Mouse (Mus musculus) heart, adult 8-10 months (tissue): Measurements from ENCODE around the gene Kcnk13. TPM values are rescaled to one million over a fixed set of nuclear protein-coding genes. Genes with fewer than 3 reads are reported as not detected.
"Not testable (repeated sequence)": the region's sequence is repeated elsewhere in the genome, so short reads cannot be mapped to it uniquely, and the experiment has no call there.

Source experiments
- DNase-seq: peaks from one replicate; pipeline ENCODE4 v3.0.0; 2022; ENCODE audit warnings: low spot score
- total RNA-seq, 4 experiments: library from RNA; stranded (reverse); gene quantifications; 2 replicates each; pipeline ENCODE4 v1.2.4; 2022

Gene Kcnk13
- total RNA-seq, 4 experiments from 2014 or later = 0.16 to 0.52 (median 0.34) TPM

DNA sequence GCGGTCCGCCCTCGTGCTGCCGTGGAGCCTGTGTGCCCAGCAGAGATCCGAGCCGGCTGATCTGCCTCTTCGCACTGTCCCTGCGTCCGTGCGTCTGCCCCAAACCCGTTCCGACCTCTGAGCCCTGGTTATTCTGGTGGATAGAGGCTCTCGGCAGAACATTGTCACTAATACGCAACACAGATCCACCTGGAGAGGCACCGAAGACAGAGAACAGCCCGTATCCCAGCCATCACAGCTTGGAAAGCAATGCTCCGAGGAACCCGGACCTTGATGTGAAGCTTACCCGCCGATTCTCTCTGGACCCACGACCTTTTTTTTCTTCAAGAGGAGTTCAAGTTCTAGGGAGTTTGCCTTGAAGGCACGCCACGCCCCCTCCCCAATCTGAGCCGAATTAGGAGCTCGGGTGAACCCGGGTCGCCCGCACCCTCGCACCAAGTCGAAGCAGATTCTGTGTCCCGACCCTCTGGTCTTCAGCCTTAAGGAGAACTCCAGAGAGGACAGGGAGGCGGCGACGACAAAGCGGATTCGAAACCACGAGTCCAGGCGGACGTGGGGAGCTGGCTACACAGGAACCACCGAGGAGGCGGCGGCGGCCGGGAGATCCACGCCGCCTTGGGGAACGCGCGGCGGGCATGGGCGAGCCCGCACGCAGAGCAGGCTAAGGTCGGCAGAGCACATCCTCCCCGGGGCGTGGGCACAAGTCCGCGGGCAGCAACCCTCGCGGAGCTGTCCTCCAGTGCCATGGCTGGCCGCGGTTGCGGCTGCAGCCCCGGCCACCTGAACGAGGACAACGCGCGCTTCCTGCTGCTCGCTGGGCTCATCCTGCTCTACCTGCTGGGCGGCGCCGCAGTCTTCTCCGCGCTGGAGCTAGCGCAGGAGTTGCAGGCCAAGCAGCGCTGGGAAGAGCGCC is 1.2 kb downstream of the Kcnk13 start:
- peak; percentile 47 for DNase-seq

DNA sequence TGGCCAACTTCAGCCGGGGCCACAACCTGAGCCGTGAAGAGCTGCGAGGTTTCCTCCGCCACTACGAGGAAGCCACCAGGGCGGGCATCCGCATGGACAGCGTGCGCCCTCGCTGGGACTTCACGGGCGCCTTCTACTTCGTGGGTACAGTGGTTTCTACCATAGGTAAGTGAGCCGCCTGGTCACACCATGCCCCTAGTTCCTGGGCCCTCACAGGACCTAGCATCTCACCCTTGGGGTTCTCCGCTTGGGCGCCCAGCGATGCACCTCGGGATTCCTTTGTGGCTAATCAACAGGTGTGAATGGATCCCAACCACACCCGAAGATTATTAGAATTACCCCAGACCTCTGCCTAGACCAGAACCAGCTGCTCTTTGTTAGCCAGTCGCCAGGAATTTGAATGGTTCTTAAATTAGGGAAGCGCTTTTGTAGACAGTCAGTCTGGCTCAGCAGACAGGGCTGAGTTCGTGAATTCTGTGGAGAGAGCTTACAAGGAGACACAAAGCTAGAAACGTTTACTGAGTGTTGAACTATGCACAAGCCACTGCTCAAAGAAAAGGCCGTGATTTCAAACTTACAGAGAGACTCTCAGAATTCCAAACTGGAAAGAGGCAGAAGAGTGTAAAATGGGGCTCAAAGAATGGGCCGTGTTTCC is 1.9 kb downstream of the Kcnk13 start:
- no peak for DNase-seq

DNA sequence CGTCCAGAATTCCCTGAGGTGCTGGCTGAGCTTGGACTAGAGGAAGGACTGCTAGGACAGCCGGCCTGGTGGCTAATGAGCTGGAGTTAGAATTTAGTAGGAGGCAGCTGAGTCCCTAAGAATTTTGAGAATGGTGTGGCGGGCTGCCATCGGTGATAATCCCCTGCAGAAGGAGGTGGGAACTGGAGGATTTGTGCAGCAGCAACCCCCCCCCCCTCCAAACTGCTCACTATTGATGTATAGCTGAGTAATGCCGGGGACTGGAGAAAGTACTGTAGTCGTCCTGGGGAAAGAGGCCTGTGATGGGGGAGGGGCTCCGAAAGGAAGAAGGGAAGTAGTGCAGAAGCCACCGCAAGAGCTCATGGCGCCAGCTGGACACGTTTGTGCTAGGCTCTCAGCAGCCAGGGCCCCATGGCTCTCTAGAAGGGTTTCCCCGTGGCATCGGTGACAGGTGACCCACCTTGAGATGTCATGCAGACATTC is 2.6 kb downstream of the Kcnk13 start:
- DNase-seq = no peak

DNA sequence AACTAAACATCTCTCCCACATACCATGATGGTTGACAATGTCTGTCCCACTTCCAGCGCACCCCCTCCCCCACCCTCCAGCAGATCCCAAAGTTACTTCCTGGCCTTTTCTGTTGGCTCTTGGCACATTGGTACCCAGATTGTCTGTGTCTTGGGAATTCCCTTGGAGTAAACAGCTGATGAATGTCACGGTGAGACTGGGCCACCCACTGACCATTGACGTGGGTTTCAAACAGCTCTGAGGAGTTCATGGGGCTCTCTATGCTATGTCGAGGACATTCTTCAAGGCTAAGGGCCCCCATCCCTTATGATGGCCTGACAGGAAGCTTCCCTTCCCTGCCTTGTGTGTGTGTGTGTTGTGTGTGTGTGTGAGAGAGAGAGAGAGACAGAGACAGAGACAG is 5.6 kb downstream of the Kcnk13 start:
- DNase-seq = no peak

DNA sequence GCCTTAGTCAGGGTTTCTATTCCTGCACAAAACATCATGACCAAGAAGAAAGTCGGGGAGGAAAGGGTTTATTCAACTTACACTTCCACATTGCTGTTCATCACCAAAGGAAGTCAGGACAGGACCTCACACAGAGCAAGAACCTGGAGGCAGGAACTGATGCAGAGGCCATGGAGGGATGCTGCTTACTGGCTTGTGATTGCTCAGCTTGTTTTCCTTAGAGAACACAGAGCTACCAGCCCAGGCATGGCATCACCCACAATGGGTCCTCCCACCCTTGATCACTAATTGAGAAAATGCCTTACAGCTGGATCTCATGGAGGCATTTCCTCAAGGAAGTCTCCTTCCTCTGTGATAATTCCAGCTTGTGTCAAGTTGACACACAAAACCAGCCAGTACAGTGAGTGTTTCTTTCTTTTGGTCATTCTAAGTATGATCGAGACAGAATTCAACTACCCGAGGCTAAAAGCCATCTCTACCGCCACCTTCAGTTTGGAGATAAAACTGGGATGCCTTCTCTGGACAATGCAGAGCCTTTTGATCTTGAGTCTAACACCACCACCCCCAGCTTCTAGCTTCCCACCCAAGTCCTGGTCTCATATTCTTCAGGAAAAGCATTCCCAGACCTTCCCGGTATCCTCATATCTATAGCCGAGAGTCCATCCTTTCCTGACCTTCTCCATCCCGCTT is 7.1 kb downstream of the Kcnk13 start:
- DNase-seq = not testable (repeated sequence)

DNA sequence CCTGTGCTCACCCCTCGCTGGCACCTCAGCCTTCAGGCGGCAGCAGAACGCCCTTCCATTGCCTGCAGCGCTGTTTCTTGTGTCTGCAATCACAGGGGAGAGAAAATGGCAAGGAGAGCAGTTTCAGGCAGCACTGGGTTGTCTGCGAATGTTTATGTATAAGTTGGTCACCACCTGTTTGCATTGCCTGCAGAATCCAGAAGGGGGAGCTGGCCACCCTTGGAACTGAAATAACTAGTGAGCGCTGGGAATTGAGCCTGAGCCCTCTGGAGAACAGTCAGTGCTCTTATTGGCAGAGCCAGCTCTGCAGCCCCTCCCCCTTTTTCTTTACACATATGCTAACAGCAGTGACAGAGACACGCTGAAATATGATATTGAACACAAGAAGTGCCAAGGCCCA is 8.5 kb downstream of the Kcnk13 start:
- DNase-seq = no peak

DNA sequence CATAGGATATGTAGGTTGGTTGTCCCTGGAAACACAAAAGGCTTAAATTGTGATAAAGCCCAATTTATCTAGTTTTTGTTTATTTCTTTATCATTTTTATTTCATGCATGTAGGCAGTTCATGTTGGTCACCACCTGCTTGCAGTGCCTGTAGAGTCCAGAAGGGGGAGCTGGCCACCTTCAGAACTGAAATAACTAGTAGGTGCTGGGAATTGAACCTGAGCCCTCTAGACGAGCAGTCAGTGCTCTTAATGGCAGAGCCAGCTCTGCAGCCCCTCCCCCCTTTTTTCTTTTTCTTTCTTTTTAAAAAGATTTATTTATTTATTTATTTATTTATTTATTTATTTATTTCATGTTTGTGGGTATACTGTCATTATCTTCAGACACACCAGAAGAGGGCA is 9.4 kb downstream of the Kcnk13 start:
- DNase-seq = no peak

DNA sequence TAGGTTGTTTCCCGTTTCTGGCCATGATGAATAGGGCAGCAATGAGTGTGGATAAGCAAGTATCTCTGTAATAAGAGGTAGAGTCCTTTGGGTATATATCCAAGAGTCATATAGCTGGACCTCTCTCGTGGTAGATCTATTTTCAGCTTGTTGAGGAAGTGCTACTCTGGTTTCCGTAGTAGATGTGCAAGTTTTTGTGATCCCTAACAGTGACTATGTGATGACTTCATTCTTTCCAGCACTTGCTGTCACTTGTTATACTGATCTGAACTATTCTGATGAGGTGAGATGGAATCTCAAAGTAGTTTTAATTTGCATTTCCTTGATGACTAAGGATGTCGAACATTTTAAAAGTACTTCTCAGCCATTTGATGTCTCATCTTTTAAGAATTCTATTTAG is 15.2 kb downstream of the Kcnk13 start:
- no peak for DNase-seq

DNA sequence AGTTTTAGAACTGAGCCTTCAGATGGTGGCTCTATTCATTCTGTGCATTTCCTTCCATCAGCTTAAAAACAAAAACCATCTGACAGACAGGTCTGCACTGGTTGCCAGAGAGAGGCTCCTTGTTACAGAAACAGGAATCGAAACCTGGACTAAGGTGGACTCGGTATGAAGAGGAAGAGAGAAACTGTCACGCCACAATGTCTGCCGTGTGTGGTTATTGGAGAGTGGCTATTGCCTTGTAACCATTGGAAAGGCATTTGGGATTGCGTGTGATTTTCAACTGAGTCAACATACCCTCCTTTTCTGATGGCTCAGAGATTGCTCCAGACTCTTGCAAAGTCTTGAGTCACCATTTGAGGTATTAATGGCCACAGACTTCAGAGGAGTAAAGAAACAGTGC is 22.5 kb downstream of the Kcnk13 start:
- no peak for DNase-seq

DNA sequence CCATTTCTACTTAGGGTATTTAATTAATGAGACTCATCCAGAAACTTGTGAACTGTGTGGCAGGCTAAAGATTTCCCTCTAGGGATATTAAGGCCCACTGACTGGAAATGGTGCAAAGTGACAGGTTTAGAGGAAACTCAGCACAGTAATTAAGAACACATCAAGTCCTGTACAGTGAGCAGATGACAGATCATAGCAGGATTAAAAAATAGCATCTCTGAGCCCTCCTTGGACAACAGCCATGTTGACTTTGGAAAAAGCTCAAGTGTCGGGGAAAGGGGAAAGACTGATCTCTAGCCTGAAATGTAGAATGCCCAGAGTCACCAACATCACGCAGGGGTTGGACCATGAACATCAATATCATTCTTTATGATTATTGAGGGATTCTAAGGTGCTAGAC is 23.8 kb downstream of the Kcnk13 start:
- no peak for DNase-seq

DNA sequence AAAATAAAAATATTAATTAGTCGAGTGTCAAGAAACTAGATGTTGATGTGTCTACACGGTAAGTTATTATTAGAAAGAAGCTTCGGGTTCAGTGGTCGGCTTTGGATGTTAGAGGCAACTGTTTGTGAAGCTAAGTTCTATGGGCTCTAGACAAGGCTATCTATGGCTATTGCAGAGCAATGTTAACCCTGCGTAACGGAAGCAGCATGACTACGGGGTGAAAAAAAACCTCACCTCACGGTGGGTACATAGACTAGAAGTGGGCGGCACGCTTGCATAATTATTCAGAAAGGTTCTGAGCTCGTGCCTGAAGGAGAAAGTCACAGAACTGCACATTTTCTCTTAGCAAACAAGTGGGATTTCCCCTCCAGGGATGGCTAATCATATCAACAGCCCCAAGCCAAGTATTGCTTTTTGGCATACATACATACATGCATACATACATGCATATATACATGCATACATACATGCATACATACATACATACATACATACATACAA is 28.1 kb downstream of the Kcnk13 start:
- no peak for DNase-seq

DNA sequence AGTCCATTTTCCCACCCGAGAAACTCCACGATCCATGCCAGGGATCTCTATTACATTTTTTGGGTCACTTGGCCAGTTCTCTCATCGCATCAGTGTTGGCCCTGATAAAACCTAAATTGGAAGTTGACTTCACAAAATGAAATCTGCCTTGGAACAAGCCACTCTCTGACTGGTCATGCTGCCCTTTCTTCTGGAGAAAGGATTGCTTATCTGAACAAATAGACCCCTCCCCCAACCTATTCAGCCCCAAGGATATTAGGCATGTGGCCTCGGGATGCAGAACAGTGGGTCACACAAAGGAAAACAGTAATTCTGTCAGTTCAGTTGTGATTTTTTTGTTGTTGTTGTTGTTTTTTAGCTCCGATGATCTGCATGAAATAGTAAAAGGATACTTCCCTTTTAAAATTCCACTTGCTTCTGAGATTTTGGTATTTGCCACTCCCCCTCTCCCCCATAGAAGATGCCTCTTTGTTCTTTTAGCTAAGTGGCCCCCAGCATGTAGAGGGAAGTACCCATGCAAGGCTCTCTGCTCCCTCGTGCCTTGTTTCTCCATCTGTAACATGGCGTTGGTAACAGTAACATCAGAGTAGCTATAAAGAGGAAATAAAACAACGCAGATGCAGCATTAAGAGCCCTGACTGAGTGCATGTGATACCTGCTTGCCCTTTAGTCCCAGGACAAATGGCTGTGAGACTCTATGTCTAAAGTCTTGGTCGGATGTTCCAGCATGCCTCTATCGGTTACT is 29.0 kb downstream of the Kcnk13 start:
- DNase-seq = no peak

DNA sequence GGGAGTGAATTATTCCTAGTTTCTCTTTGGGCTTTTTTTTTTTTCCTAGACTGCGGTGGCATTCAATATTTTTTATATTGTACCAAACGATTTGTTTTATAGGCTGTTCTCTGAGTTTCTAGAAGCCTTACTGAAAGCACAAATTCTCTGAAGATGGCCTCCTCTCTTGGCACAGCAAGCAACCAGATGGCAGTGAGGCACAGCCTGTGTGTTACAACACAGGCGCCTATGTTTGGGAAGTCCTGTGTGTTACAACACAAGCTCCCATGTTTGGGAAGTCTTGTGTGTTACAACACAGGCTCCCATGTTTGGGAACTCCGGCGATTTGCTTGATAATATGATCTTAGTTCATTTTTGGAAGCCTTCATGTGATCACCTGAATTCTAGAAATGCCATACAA is 31.7 kb downstream of the Kcnk13 start:
- no peak for DNase-seq

DNA sequence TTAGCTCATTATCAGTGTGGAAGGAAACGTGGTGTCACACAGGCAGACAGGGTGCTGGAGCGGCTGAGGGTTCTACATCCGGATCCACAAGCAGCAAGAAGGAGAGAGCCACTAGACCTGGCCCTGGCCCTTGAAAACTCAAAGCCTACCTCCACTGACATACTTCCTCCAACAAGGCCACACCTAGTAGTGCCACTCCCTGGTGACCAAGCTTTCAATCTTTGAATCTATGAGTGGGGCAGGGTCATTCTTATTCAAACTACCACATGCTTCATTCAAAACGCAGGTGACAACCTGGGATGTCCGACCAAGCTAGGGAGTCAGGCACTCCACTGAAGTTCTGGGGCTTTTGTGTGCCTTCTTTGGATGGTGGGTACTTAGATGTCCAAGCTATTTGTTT is 35.4 kb downstream of the Kcnk13 start:
- no peak for DNase-seq

DNA sequence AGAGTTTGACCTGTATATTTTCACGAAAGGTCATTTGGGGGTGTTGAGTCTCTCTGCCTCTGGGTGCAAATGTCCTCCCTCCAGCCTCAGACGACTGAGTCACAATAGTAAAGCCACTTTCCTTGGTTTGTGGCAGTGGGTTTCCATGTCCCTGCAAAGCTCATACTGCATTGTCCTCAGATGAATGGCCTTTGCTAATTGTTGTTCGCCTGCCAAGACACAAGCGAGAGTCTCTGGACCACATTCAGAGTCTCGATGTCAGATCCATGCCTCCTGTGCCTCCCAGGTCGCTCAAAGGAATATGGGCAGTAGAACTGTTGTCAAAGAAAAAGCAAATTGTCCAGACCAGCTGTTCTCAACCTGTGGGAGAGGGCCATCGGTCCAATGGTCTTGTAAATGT is 36.1 kb downstream of the Kcnk13 start:
- no peak for DNase-seq

DNA sequence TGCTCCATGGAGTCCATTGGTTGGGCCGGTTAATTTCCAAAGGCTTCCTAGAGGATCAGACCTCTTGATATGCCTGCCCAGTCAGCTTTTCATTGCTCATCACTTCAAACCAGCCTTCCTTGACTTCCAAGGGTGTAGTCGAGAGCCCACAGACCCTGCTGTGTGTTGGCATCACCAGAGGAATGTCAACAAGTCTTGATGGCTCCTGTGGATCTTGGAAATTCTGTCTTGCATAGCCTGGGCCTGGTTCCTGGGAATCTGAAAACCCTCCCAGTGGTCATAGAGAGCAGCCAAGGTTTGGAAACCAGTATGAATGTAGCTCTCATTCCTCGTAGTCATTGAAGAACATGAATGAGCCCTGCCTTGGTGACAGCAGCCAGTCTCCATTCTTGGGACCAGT is 36.9 kb downstream of the Kcnk13 start:
- DNase-seq = no peak

DNA sequence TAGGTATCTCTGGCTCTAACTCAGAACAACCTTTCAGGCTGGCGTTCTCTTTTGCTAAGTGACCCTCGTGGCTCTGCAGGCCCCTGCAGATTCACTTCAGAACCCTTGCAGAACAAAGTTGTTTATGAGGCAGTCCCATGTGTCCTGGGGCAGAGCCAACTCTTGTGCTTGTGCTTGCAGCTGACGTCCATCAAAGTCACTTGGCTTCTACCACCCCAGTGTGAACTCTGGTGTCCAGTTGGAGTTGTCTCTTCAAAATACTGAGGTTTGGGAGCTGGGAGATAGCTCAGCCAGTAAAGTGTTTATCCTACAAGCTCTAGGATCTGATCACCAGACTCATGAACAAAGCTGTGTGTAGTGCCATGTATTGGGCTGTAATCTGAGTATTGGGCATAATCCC is 37.6 kb downstream of the Kcnk13 start:
- peak; percentile 33 for DNase-seq

DNA sequence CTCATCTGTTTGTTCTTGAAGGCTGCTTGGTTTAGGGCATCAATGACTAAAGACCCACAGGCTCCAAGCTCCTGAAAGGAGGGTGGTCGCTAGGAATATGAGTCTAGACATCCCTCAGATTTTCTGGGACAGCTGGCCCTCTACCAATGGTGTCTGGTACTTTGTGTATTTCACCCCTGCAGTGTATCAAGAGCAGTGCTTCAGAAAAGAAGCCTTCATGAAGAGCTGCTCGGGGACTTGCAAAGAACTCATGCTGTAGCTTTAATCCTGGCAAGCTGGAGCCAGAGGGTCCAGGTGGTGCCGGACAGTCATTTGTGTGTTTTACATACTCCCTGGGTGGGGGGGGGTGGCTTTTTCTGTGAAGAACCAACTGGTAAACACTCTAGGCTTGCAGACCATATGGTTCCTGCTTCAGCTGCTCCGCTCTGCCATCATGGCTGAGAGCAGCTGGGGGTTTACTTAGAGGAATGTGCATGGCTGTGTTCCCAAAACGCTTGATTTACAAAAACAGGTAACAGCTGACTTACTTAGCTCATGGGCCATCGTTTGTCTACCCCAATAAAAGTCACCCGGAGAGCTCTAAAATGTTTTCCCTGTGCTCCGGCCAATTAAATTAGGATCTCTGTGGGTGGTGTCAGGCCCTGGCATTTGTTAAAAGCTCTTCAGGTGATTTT is 38.8 kb downstream of the Kcnk13 start:
- DNase-seq = no peak

DNA sequence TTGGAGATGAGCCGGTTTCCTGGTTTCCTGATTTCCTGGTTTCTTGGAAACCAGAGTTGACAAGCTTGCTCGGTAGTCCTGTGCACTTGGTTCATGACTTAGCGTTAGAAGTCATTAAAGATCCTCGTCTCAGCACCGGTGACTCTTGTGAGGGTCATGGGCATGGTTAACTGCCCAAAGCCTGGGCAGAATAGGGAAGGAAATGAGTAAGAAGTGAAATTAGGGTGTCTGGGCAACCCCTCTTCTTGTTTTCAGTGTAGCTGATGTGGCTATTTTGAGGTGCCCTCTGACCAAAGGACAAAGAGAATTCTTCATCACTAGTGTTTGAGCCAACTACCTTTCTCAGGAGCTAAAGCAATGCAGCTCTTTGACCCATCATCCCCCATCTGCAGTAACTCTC is 41.0 kb downstream of the Kcnk13 start:
- peak; percentile 33 for DNase-seq

DNA sequence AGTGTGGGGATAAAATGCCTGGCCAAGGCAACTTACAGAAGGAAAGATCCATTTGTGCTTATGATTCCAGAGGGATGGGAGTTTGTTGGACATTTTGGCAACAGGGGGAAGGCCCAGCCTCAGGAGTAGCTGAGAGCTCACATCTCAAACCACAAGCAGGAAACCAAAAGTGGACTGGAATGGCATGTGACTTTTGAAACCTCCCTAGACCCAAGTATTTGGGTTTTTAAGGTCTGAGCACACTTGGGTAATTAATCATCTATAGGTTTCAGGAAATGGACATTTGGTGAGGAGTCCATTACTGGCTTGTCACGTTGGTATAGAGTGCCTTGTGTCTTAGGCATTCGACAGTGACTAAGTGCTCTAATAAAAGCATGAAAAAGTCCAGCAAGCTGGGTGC is 42.4 kb downstream of the Kcnk13 start:
- DNase-seq = no peak

DNA sequence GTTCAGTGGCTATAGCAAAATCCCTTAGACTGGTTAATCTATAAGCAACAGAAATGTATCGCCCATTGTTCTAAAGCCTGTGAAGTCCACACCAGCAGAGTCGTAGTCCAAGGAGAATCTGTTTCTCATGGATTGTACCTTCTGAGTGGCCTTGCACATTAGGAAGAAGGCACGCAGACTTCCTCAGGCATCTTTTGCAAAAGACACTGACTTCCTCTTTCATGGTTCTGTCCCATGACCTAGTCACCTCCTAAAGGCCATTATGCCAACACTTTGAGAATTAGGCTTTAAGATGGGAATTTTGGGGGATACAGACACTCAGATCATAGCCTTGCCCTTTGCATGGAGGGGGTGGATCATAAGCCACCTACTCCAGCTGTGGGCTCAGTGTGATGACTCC is 48.5 kb downstream of the Kcnk13 start:
- no peak for DNase-seq
